Comparison of ENCODE assay signal across 8 mouse cellular contexts in genomic region chr12:87443115-87443699, GRCm38 (mm10). TPM values are rescaled to one million over a fixed set of nuclear protein-coding genes. Genes with fewer than 3 reads are reported as not detected.
DNase-seq lines count a peak whose midpoint lies in the region; ATAC-seq and TF ChIP-seq lines count a peak whose summit lies in the region.

No protein-coding gene starts in this region.

- WGBS in hindbrain, embryonic 13.5 days: under 1% methylated on average over 33 of the region's 33 CpGs
- WGBS in midbrain, embryonic 13.5 days: under 1% methylated on average over 33 of the region's 33 CpGs

- intact Hi-C loops in left cerebral cortex, adult 2 months (cut with DNase I): no loop called here
- intact Hi-C loops in left cerebral cortex, postnatal 14 days (cut with DNase I): no loop called here

- no peak for DNase-seq in left cerebral cortex, adult 2 months (ENCODE audit: extremely low spot score in 1 of 2, low spot score in 2 of 2)
- DNase-seq in left cerebral cortex, postnatal 14 days (ENCODE audit: low spot score in 2 of 2): no peak
- DNase-seq in frontal cortex, adult 2 months (ENCODE audit: extremely low spot score in 1 of 2, low spot score in 1 of 2): no peak
- no peak for DNase-seq in layer of hippocampus, adult 11-12 months (ENCODE audit: low spot score)
- no peak for DNase-seq in lung, postnatal 25 days (ENCODE audit: low spot score)

- peaks cover 25% of the 10 kb centered on the region for H3K4me1 ChIP-seq in hindbrain, embryonic 13.5 days (replicated peaks)
- peaks cover 27% of the 10 kb centered on the region for H3K4me1 ChIP-seq in midbrain, embryonic 13.5 days (replicated peaks)

- H3K4me3 ChIP-seq in left cerebral cortex, adult 2 months: peak overlapping the region; percentile 74
- H3K4me3 ChIP-seq in hindbrain, embryonic 13.5 days: peak overlapping the region; percentile 100
- peak overlapping the region; percentile 99 for H3K4me3 ChIP-seq in midbrain, embryonic 13.5 days (replicated peaks)

- H3K27ac ChIP-seq in left cerebral cortex, adult 2 months: peak overlapping the region; percentile 81
- H3K27ac ChIP-seq in hindbrain, embryonic 13.5 days: peak overlapping the region; percentile 93
- peak overlapping the region; percentile 87 for H3K27ac ChIP-seq in midbrain, embryonic 13.5 days

- no peaks in the 10 kb centered on the region for H3K9me3 ChIP-seq in hindbrain, embryonic 13.5 days
- no peaks in the 10 kb centered on the region for H3K9me3 ChIP-seq in midbrain, embryonic 13.5 days

- peak; percentile 51 for ATAC-seq in common myeloid progenitor, adult 5-6 weeks (replicated peaks; ENCODE audit: low read depth, poor library complexity, severe bottlenecking)
- ATAC-seq in hindbrain, embryonic 13.5 days (ENCODE audit: low FRiP score): peak; percentile 86
- peak; percentile 95 for ATAC-seq in midbrain, embryonic 13.5 days

- peaks cover 44% of the 10 kb centered on the region for H3K36me3 ChIP-seq in hindbrain, embryonic 13.5 days
- peaks cover 54% of the 10 kb centered on the region for H3K36me3 ChIP-seq in midbrain, embryonic 13.5 days

- no peak for TF ChIP-seq CTCF in left cerebral cortex, adult 2 months (IDR thresholded peaks at IDR 0.05)

- H3K27me3 ChIP-seq in hindbrain, embryonic 13.5 days: no peaks in the 10 kb centered on the region
- H3K27me3 ChIP-seq in midbrain, embryonic 13.5 days: no peaks in the 10 kb centered on the region

- peak overlapping the region; percentile 93 for H3K9ac ChIP-seq in hindbrain, embryonic 13.5 days
- H3K9ac ChIP-seq in midbrain, embryonic 13.5 days (replicated peaks): peak overlapping the region; percentile 94

- H3K4me2 ChIP-seq in hindbrain, embryonic 13.5 days: peak overlapping the region; percentile 94
- H3K4me2 ChIP-seq in midbrain, embryonic 13.5 days (replicated peaks): peak overlapping the region; percentile 95

RNA-seq across cellular contexts. Expression of gene Slirp, which starts 0.5 kb away (rescaled TPM):
- 10 to 100 TPM; 85.9 to 91.9 TPM for total RNA-seq in left cerebral cortex, adult 2 months (2021)
- 10 to 100 TPM; 79.6 to 93.9 TPM for total RNA-seq in left cerebral cortex, postnatal 14 days (2021)
- 100.0 and 104 TPM in 2 replicates for total RNA-seq in common myeloid progenitor, adult 5-6 weeks (2017)
- 283 and 290 TPM in 2 replicates for polyA plus RNA-seq in hindbrain, embryonic 13.5 days (2015; fragmentation: Nextera tagmentation; extraction: Ambion mirVana)
- 305 and 312 TPM in 2 replicates for polyA plus RNA-seq in midbrain, embryonic 13.5 days (2015; fragmentation: Nextera tagmentation; extraction: Ambion mirVana)
- 66.7 and 70.4 TPM in 2 replicates for polyA plus RNA-seq in frontal cortex, adult 2 months (2012; rRNA removed)

RNA-seq across cellular contexts. Expression of gene Alkbh1, which starts 0.6 kb away (rescaled TPM):
- total RNA-seq in left cerebral cortex, adult 2 months (2021): 10 to 100 TPM; 19.0 to 19.6 TPM
- total RNA-seq in left cerebral cortex, postnatal 14 days (2021): 10 to 100 TPM; 17.1 to 17.2 TPM
- 48.6 and 72.2 TPM in 2 replicates for total RNA-seq in common myeloid progenitor, adult 5-6 weeks (2017)
- 45.5 and 48.2 TPM in 2 replicates for polyA plus RNA-seq in hindbrain, embryonic 13.5 days (2015; fragmentation: Nextera tagmentation; extraction: Ambion mirVana)
- polyA plus RNA-seq in midbrain, embryonic 13.5 days (2015; fragmentation: Nextera tagmentation; extraction: Ambion mirVana): 45.3 and 50.1 TPM in 2 replicates
- 17.3 and 20.0 TPM in 2 replicates for polyA plus RNA-seq in frontal cortex, adult 2 months (2012; rRNA removed)

RNA-seq across cellular contexts. Expression of gene Snw1, which starts 28.9 kb away (rescaled TPM):
- total RNA-seq in left cerebral cortex, adult 2 months (2021): 10 to 100 TPM; 63.2 to 73.1 TPM
- total RNA-seq in left cerebral cortex, postnatal 14 days (2021): 10 to 100 TPM; 50.5 to 54.1 TPM
- 178 and 187 TPM in 2 replicates for total RNA-seq in common myeloid progenitor, adult 5-6 weeks (2017)
- polyA plus RNA-seq in hindbrain, embryonic 13.5 days (2015; fragmentation: Nextera tagmentation; extraction: Ambion mirVana): 124 and 129 TPM in 2 replicates
- polyA plus RNA-seq in midbrain, embryonic 13.5 days (2015; fragmentation: Nextera tagmentation; extraction: Ambion mirVana): 132 and 135 TPM in 2 replicates
- polyA plus RNA-seq in frontal cortex, adult 2 months (2012; rRNA removed): 37.3 and 42.9 TPM in 2 replicates

RNA-seq across cellular contexts. Expression of gene Gm5788, which starts 51.3 kb away (rescaled TPM):
- total RNA-seq in left cerebral cortex, adult 2 months (2021): not detected
- total RNA-seq in left cerebral cortex, postnatal 14 days (2021): not detected
- total RNA-seq in common myeloid progenitor, adult 5-6 weeks (2017): not detected in 2 replicates
- polyA plus RNA-seq in hindbrain, embryonic 13.5 days (2015; fragmentation: Nextera tagmentation; extraction: Ambion mirVana): not detected in 2 replicates
- not detected in 2 replicates for polyA plus RNA-seq in midbrain, embryonic 13.5 days (2015; fragmentation: Nextera tagmentation; extraction: Ambion mirVana)
- polyA plus RNA-seq in frontal cortex, adult 2 months (2012; rRNA removed): not detected in 2 replicates

RNA-seq across cellular contexts. Expression of gene Sptlc2, which starts 55.1 kb away (rescaled TPM):
- total RNA-seq in left cerebral cortex, adult 2 months (2021): 10 to 100 TPM; 32.4 to 33.0 TPM
- 10 to 100 TPM; 43.8 to 49.1 TPM for total RNA-seq in left cerebral cortex, postnatal 14 days (2021)
- total RNA-seq in common myeloid progenitor, adult 5-6 weeks (2017): 70.8 and 79.8 TPM in 2 replicates
- 64.8 and 70.5 TPM in 2 replicates for polyA plus RNA-seq in hindbrain, embryonic 13.5 days (2015; fragmentation: Nextera tagmentation; extraction: Ambion mirVana)
- polyA plus RNA-seq in midbrain, embryonic 13.5 days (2015; fragmentation: Nextera tagmentation; extraction: Ambion mirVana): 55.5 and 59.9 TPM in 2 replicates
- 19.3 and 22.8 TPM in 2 replicates for polyA plus RNA-seq in frontal cortex, adult 2 months (2012; rRNA removed)
